Mouse (Mus musculus): ENCODE measurements around the gene Adam11. TPM values are rescaled to one million over a fixed set of nuclear protein-coding genes. Genes with fewer than 3 reads are reported as not detected.

Adam11 gene
- polyA plus RNA-seq, 1 experiment: not detected

DNA sequence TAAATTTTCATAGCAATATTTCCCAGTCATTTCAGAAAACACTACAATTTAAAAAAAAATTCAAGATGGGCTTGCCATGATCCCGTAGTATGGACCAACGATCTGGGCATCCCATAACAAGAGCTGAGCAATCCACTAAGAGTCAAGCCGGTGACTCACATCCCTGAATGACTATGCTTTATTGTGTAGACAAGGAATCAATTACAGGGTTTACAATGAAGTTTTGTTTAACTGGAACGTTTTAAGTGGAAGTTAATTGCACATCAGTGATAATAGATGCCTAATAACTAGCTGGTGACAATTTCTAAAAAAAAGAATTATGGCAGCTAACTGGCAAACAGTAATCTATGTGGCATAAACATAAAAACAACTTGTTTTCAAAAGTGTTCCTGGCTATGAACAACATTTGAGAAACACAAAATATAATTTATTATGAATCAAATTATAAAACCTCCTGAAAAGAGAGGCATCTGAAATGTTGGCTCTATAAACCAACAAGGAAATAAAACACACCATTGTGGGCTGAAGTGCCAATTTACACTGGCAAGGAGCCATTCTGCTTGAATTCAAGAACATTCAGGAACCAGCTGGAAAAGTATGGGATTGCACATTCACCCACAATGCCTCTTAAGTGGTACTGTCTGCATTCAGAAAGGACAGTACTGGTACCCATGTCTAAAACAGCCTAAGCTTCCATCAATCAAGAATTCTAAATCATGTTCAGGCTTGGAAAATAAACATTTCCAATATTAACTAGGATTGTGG is 49.7 kb downstream of the Adam11 start:
- no peak for TF ChIP-seq CTCF (IDR thresholded peaks at IDR 0.05; ENCODE audit: insufficient read depth, low read depth, low read length)
- no peak for TF ChIP-seq POLR2A (IDR thresholded peaks at IDR 0.05; ENCODE audit: insufficient read depth, low read depth, low read length)
- Histone ChIP-seq H3K27ac (ENCODE audit: insufficient read depth, low read depth, low read length) (no peak overlapping the region), H3K4me1 (ENCODE audit: control insufficient read depth, insufficient read depth, low read length) (peaks cover 3% of the 10 kb centered on the region), H3K4me3 (ENCODE audit: insufficient read depth, low read depth, low read length) (no peak overlapping the region)
- 17% methylated on average over 4 of the region's 4 CpGs for WGBS

- no peak for TF ChIP-seq POLR2A (IDR thresholded peaks at IDR 0.05; ENCODE audit: insufficient read depth, low read depth, low read length)
- Histone ChIP-seq H3K27ac (ENCODE audit: insufficient read depth, low read depth, low read length) (no peak overlapping the region), H3K4me1 (ENCODE audit: control insufficient read depth, insufficient read depth, low read length) (peaks cover 12% of the 10 kb centered on the region), H3K4me3 (ENCODE audit: insufficient read depth, low read depth, low read length) (no peak overlapping the region)
These were observed 53.6 kb downstream of the Adam11 start for GRCm38 (mm10) chr11:102814881-102815280.

DNA sequence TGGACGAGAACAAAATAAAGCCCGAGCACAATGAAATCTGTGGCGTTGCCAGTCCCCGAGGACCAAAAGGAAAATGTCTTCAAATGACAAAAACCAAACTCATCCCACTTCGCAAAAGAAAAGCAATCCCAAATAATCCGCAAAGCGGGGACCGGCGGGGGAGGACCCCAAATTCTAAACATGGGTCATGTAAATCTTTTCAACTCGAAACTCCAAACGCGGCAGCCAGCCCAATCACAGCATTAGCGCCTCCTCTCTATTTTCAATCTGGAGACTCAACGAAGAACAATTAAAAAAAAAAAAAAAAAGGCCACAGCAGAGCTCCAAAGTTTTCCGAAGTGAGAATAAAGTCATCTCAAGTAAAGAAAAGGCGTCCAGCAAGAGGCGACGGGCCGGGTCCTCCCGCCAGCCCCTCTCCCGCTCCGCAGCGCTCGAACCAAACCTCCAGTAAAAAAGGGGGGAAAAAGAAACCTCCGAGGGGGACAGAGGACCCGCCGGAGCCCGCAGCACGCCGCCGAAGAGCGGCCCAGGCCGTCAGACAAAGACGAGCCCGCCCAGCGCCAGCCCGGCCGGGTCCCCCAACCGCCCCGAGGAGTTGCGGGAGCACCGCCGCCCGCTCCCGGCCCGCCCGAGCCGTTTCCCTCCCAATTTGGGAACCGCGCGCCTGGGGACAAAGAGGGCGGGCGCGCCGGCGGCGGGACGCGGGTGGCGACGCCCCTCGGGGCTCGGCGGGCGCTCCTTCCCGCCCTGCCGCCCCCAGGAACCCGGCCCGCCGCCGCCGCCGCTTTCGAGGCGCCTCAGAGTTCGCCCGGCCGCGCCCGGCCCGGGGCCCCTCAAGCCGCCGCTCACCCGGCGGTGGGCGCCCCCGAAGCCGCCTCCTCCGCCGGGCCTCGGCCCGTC is 57.1 kb downstream of the Adam11 start:
- no peak for TF ChIP-seq CTCF (IDR thresholded peaks at IDR 0.05; ENCODE audit: insufficient read depth, low read depth, low read length)
- TF ChIP-seq POLR2A (IDR thresholded peaks at IDR 0.05; ENCODE audit: insufficient read depth, low read depth, low read length): no peak
- WGBS: 1% methylated on average over 89 of the region's 92 CpGs
- peak overlapping the region; percentile 54 for H3K4me3 ChIP-seq (ENCODE audit: insufficient read depth, low read depth, low read length)
- peaks cover 12% of the 10 kb centered on the region for H3K4me1 ChIP-seq (ENCODE audit: control insufficient read depth, insufficient read depth, low read length)
- H3K27ac ChIP-seq (ENCODE audit: insufficient read depth, low read depth, low read length): no peak overlapping the region

GRCm38 (mm10) chr11:102819021-102819782 is 58.0 kb downstream of the Adam11 start, which contains the start of gene Gjc1:
Gjc1 (minus strand) TSS chr11:102819700.
- WGBS: under 1% methylated on average over 97 of the region's 97 CpGs
- Histone ChIP-seq H3K27ac (ENCODE audit: insufficient read depth, low read depth, low read length) (no peak within 1 kb of the TSS), H3K4me1 (ENCODE audit: control insufficient read depth, insufficient read depth, low read length) (peaks cover 12% of the 10 kb centered on the region), H3K4me3 (ENCODE audit: insufficient read depth, low read depth, low read length) (peak within 1 kb of the TSS; percentile 54)
- TF ChIP-seq POLR2A (IDR thresholded peaks at IDR 0.05; ENCODE audit: insufficient read depth, low read depth, low read length): no peak
- no peak for TF ChIP-seq CTCF (IDR thresholded peaks at IDR 0.05; ENCODE audit: insufficient read depth, low read depth, low read length)

DNA sequence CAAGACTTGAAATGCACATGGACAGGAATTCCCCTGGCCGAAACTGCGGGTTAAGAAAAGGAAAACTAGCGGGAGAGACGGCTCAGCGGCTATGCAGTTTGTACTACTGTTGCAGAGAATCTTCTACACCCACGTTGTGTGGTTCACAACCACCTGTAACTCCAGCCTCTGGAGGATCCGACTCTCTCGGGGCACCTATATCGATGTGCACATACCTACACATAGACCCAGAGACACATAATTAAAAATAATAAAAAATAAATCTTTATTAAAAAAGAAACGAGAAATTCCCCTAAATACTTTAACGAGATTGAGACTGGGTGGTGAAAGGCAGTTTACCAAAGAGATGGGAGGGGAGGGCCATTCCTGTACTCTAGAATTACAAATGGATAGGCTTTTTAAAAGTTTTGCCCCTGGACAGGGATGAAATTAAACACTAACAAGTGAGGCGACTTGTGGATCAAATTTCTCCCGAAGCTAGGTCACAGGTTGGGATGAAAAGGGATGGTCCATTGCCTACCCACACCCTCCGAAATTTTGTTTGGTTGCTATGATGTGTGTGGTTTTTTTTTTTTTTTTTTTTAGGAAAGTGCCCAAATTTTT is 58.6 kb downstream of the Adam11 start:
- H3K4me3 ChIP-seq (ENCODE audit: insufficient read depth, low read depth, low read length): no peak overlapping the region; the same call in 1 of the 2 replicates
- H3K27ac ChIP-seq (ENCODE audit: insufficient read depth, low read depth, low read length): no peak overlapping the region
- H3K4me1 ChIP-seq (ENCODE audit: control insufficient read depth, insufficient read depth, low read length): peaks cover 12% of the 10 kb centered on the region
- WGBS: 9% methylated on average over 14 of the region's 14 CpGs
- TF ChIP-seq POLR2A (IDR thresholded peaks at IDR 0.05; ENCODE audit: insufficient read depth, low read depth, low read length) (no peak), CTCF (IDR thresholded peaks at IDR 0.05; ENCODE audit: insufficient read depth, low read depth, low read length) (no peak)

DNA sequence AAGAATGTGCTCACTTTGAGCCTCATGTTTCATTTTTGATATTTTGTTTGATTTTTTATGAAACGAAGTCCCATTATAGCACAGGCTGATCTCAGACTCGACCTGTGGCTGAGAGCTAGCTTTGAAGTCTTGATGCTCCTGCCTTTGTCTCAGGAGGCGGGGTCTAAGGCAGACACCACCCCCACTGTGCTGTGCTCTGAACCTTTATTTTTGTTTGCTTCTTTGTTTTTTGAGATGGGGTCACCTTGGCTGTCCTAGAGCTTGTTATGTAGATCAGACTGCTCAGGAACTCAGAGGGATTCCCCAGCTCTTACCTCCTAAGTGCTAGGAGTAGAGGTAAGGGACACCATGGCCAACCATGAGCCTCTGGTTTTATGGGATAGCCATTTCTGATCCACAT is 59.2 kb downstream of the Adam11 start:
- Histone ChIP-seq H3K4me1 (ENCODE audit: control insufficient read depth, insufficient read depth, low read length) (peaks cover 12% of the 10 kb centered on the region), H3K4me3 (ENCODE audit: insufficient read depth, low read depth, low read length) (no peak overlapping the region), H3K27ac (ENCODE audit: insufficient read depth, low read depth, low read length) (no peak overlapping the region)
- TF ChIP-seq POLR2A (IDR thresholded peaks at IDR 0.05; ENCODE audit: insufficient read depth, low read depth, low read length) (no peak), CTCF (IDR thresholded peaks at IDR 0.05; ENCODE audit: insufficient read depth, low read depth, low read length) (no peak)
- 36% methylated on average over 3 of the region's 3 CpGs for WGBS

GRCm38 (mm10) chr11:102821231-102821630 is 60.0 kb downstream of the Adam11 start:
- no peak for TF ChIP-seq CTCF (IDR thresholded peaks at IDR 0.05; ENCODE audit: insufficient read depth, low read depth, low read length)
- TF ChIP-seq POLR2A (IDR thresholded peaks at IDR 0.05; ENCODE audit: insufficient read depth, low read depth, low read length): no peak
- Histone ChIP-seq H3K4me3 (ENCODE audit: insufficient read depth, low read depth, low read length) (no peak overlapping the region), H3K4me1 (ENCODE audit: control insufficient read depth, insufficient read depth, low read length) (peaks cover 12% of the 10 kb centered on the region), H3K27ac (ENCODE audit: insufficient read depth, low read depth, low read length) (no peak overlapping the region)
- WGBS: 61% methylated on average over 6 of the region's 6 CpGs

GRCm38 (mm10) chr11:102826476-102826875 is 65.2 kb downstream of the Adam11 start:
- WGBS: 90% methylated on average over 2 of the region's 2 CpGs
- no peak for TF ChIP-seq CTCF (IDR thresholded peaks at IDR 0.05; ENCODE audit: insufficient read depth, low read depth, low read length)
- no peak for TF ChIP-seq POLR2A (IDR thresholded peaks at IDR 0.05; ENCODE audit: insufficient read depth, low read depth, low read length)
- no peaks in the 10 kb centered on the region for H3K4me1 ChIP-seq (ENCODE audit: control insufficient read depth, insufficient read depth, low read length)
- H3K4me3 ChIP-seq (ENCODE audit: insufficient read depth, low read depth, low read length): no peak overlapping the region
- no peak overlapping the region for H3K27ac ChIP-seq (ENCODE audit: insufficient read depth, low read depth, low read length)
